Mouse (Mus musculus) spleen, postnatal 36 days (tissue): ENCODE data around the gene Gsta2.
"Not testable (repeated sequence)": the region's sequence is repeated elsewhere in the genome, so short reads cannot be mapped to it uniquely, and the experiment has no call there.

Experiments
- DNase-seq, 2 experiments: peaks; one replicate each; pipeline ENCODE4 v3.0.0; 2022; ENCODE audit warnings: low spot score in 2 of 2, mixed read lengths in 1 of 2

Gene Gsta2

GRCm38 (mm10) chr9:78355611-78356010 is at the start of gene Gsta2:
Gene Gsta2 (minus strand): TSS chr9:78355788.
- no peak for DNase-seq

- DNase-seq, result no peak
Observed at GRCm38 (mm10) chr9:78401596-78401995, 46.0 kb upstream of the Gsta2 start.

DNA sequence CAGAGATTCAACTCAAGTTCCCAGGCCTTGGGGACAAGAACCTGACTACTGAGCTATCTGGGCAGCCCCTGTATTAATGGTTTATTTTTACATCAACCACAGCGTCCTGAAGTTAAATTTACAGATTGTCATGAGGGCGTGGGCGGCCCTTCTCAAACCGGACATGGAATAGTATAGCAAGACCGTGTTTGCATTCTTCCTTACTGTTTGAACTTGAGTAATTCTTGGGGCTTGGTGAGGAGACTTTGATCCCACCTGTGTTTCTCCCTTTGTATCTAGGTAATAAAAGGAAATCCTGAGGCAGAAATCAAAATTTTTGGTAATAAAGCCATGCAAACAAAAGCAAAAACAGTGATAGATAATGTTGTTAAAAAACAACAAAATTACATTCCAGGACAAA is 45.0 kb upstream of the Gsta2 start:
- no peak for DNase-seq

GRCm38 (mm10) chr9:78396517-78396916 is 40.9 kb upstream of the Gsta2 start:
- DNase-seq, result no peak

- peak; percentile 2 to 26 for DNase-seq
Observed at GRCm38 (mm10) chr9:78395630-78396351, 40.2 kb upstream of the Gsta2 start, which contains the start of gene Ddx43. Gene Ddx43 (plus strand): TSS chr9:78395777.

GRCm38 (mm10) chr9:78395244-78395629 is 39.6 kb upstream of the Gsta2 start:
- DNase-seq, result no peak

DNA sequence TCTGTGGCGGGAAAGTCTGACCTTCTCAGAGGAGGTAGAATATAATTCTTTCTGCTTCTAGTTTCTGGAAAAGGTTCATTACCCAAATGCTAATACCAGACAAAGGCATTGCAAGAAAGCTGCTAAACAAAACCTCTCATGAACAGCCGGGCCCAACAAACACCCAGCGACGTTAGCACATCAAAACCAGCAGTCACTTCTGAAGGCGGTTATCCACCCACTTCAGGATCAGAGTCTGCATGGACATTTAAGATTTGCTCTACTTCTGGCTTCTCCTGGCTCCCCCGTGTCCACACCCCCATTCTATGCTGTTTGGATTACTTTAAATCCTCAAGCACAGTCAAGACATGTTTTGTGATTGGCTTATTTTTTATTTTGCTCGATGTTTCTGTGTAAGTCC is 39.0 kb upstream of the Gsta2 start:
- DNase-seq, result no peak

DNA sequence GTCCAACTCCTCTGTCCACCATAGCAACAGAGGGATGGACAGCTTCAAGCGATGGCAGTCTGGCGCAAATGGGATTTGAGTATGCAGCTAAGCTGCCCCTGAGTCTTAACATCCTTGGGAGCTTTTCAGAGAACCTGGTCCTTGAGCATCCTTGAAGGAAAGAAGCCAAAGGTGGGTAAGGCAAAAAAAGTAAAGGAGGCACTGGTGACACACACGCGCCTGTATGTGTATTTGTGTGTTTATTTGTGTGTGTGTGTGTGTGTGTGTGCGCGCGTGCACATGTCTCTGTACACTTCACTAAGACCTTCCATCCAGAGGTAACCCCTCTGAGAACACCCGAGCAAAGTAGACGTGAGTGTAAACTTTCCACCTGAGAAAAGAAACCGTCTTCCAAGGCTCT is 38.2 kb upstream of the Gsta2 start:
- DNase-seq, result no peak

- no peak for DNase-seq
Observed at GRCm38 (mm10) chr9:78389981-78390380, 34.4 kb upstream of the Gsta2 start.

- DNase-seq, result no peak
Observed at GRCm38 (mm10) chr9:78386947-78387346, 31.4 kb upstream of the Gsta2 start.

GRCm38 (mm10) chr9:78385893-78386292 is 30.3 kb upstream of the Gsta2 start:
- no peak for DNase-seq

GRCm38 (mm10) chr9:78378113-78378785 is 22.7 kb upstream of the Gsta2 start, which contains the start of gene Ooep:
Gene Ooep (minus strand): TSS chr9:78378725.
- DNase-seq, result no peak

GRCm38 (mm10) chr9:78377546-78377945 is 22.0 kb upstream of the Gsta2 start:
- DNase-seq, result no peak

DNA sequence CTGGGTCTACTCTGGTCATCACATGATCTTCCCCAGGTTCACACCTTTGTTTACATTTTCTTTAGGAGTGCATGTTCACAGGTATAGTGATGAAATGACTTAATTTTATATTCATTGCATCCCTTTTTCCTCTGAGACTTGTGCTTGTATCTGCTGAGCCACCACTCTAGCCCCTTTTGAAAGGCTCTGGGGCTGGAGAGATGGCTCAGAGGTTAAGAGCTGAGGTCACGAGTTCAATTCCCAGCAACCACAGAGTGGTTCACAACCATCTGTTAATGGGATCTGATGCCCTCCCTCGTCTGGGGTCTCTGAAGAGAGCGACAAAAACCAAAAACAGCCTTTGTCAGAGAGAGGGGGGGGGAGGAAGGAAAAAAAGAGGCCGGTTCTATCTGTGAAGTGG is 19.9 kb upstream of the Gsta2 start:
- no peak for DNase-seq

DNA sequence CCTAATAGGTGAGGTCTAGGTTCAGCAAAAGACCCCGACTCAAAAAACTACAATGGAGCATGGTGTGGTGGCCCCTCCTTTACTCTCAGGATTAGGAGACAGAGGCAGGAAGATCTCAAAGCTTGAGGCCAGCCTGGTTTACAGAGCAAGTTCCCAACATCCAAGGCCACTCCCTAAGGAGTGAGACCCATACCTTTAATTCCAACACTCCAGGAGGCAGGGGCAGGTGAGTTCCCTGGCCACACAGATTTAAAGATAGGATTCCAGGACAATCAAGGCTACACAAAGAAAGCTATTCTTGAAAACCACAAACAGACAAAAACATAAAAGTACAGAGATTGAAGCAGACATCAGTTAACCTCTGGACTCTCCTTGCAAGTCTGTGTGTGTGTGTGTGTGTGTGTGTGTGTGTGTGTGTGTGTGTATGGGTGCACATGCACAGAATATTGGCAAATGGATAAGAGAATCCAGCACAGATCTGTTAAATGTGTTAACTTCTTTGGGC is 19.3 kb upstream of the Gsta2 start:
- DNase-seq, result no peak

DNA sequence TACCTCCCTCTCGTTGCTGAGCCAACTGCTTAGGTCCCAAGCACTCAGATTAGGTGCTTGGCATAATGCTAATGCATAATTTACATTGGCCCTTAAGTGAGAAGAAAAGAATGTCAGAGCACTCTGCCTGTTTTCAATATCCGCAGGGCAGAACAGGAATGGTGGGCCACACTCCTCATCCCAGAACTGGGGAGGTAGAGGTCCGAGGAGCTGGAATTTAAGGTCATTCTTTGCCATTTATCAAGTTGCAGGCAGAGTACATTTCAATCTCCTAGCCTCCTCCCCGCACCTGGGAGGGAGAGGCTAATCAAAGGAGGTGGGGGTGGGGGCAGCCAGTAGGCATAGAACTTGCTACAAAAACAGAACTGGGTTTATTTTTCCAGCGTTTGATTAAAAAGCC is 18.8 kb upstream of the Gsta2 start:
- DNase-seq, result no peak

GRCm38 (mm10) chr9:78372827-78373504 is 17.4 kb upstream of the Gsta2 start:
- no peak for DNase-seq

DNA sequence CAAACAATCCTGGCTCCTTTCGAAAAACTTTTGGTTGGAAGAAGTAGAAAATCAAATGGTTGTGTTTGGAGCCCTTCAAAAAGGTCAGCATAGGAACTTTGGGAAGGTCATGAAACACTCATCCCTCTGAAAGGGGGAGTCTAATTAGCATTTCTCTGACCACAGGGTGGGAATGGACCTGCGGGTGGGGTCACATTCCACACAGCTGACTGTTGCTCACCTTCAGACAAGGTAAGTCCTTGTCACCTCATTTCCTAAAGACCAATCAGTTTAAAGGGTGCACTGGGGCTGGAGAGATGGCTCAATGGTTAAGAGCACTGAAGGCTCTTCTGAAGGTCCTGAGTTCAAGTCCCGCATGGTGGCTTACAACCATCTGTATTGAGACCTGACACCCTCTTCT is 15.9 kb upstream of the Gsta2 start:
- DNase-seq, result no peak

DNA sequence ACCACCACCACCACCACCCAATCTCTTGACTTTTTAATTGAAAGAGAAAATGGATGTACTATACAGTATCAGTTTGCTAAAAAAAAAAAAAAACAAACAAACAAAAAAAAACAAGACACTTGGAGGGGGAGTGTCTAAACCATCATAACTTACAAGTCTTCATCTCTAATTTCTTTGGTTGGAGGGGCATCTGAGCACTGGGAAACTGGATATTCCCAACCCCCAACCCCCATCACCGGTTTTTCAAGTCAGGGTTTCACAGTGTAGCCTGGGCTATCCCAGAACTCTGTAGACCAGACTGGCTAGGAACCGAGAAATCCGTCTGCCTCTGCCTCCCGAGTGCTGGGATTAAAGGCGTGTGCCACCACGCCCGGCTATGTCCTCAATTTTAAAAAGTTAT is 14.2 kb upstream of the Gsta2 start:
- DNase-seq, result no peak

GRCm38 (mm10) chr9:78369349-78369748 is 13.8 kb upstream of the Gsta2 start:
- DNase-seq, result no peak

DNA sequence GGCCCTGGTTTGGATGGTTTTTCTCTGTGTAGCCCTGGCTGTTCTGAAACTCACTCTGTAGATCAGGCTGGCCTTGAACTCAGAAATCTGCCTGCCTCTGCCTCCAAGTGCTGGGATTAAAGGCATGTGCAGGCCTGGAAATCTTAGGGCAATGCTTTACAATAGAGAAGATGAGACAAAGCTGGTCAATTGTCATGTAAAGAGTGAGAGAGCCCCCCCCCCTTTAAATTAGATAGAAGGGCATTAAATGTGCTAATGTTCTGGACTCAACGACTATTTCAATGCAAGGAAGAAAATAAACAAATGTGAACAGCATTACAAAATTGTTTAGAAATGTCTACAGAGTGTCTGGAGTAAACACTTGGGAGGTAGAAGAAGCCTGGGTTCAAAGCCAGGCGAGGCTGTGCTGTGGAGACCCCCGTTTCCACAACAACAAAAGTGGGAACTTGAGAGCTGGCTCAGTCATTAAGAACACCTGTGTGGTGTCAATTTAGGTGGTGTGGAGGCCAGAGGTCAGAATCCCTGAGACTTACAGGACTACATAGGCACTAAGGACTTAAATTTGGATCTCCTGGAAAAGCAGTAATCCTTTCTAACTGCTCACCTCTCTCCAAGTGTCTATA is 13.2 kb upstream of the Gsta2 start:
- DNase-seq, result no peak

GRCm38 (mm10) chr9:78367959-78368358 is 12.4 kb upstream of the Gsta2 start, which contains the start of gene Dppa5a:
Gene Dppa5a (minus strand): TSS chr9:78368177.
- not testable (repeated sequence) for DNase-seq
